Mouse (Mus musculus): ENCODE measurements around the gene Dcx. TPM values are rescaled to one million over a fixed set of nuclear protein-coding genes. Genes with fewer than 3 reads are reported as not detected.

The Dcx gene
- polyA plus RNA-seq (2014; fragmentation: Illumina TruSeq; extraction: RNeasy Lipid Tissue Mini Kit (QIAGEN cat#74804); ENCODE audit: low read depth, low replicate concordance), result 0.08 TPM

GRCm38 (mm10) chrX:143932958-143933357 is at the start of gene Dcx:
TSS of gene Dcx (minus strand) at chrX:143933311.

GRCm38 (mm10) chrX:143827212-143827611 is 105.9 kb downstream of the Dcx start, which contains the start of gene Capn6:
TSS of gene Capn6 (minus strand) at chrX:143827414.

Other genes starting within 250 kb of the Dcx start
- gene Capn6, start 105.9 kb downstream of the Dcx start, polyA plus RNA-seq (2014; fragmentation: Illumina TruSeq; extraction: RNeasy Lipid Tissue Mini Kit (QIAGEN cat#74804); ENCODE audit: low read depth, low replicate concordance), result 13.1 TPM
- gene A730046J19Rik, start 220.4 kb upstream of the Dcx start, polyA plus RNA-seq (2014; fragmentation: Illumina TruSeq; extraction: RNeasy Lipid Tissue Mini Kit (QIAGEN cat#74804); ENCODE audit: low read depth, low replicate concordance), result 0.56 TPM

All from testis, adult 10 weeks (tissue).